Mouse (Mus musculus): ENCODE measurements at regions not wholly inside any gene's neighbourhood (a gene's known extent, or its start where the extent isn't known, plus 50 kb on each side); places are given as distances from the start of the nearest gene placed in this dataset.
A peak's percentile ranks its signal among the peaks of the same experiment; 100 is the strongest.

GRCm38 (mm10) chr7:133469106-133469505, 132.9 kb downstream of the Tex36 start:
- 56% methylated on average over 3 of the region's 3 CpGs for WGBS
- no peak overlapping the region for H3K9ac ChIP-seq
- no peak for ATAC-seq (replicated peaks; ENCODE audit: insufficient number of reproducible peaks, insufficient read depth, low FRiP score, low read depth)

GRCm38 (mm10) chr7:133468346-133468745, 133.6 kb downstream of the Tex36 start:
- ATAC-seq (replicated peaks; ENCODE audit: insufficient number of reproducible peaks, insufficient read depth, low FRiP score, low read depth), result no peak
- H3K27ac ChIP-seq, result no peak overlapping the region

More at GRCm38 (mm10) chr7:133469106-133469505, 132.9 kb downstream of the Tex36 start:
- no peak overlapping the region for H3K27ac ChIP-seq
- no peaks in the 10 kb centered on the region for H3K36me3 ChIP-seq
- no peak overlapping the region for H3K4me2 ChIP-seq
- peaks cover 6% of the 10 kb centered on the region; the same call in 1 of the 2 replicates for H3K4me1 ChIP-seq (replicated peaks)
- no peaks in the 10 kb centered on the region for H3K9me3 ChIP-seq (replicated peaks)
- H3K4me3 ChIP-seq, result no peak overlapping the region
- H3K27me3 ChIP-seq, result no peaks in the 10 kb centered on the region

GRCm38 (mm10) chr7:133467579-133467978, 134.4 kb downstream of the Tex36 start:
- Histone ChIP-seq H3K27ac (no peak overlapping the region), H3K36me3 (no peaks in the 10 kb centered on the region), H3K27me3 (no peaks in the 10 kb centered on the region), H3K9ac (no peak overlapping the region), H3K9me3 (replicated peaks) (no peaks in the 10 kb centered on the region), H3K4me1 (replicated peaks) (peaks cover 6% of the 10 kb centered on the region; the same call in 1 of the 2 replicates), H3K4me3 (no peak overlapping the region), H3K4me2 (no peak overlapping the region)
- WGBS, result 96% methylated on average over 3 of the region's 3 CpGs
- no peak for ATAC-seq (replicated peaks; ENCODE audit: insufficient number of reproducible peaks, insufficient read depth, low FRiP score, low read depth)

More at GRCm38 (mm10) chr7:133468346-133468745, 133.6 kb downstream of the Tex36 start:
- no peak overlapping the region for H3K4me2 ChIP-seq
- 33% methylated on average over 3 of the region's 3 CpGs for WGBS
- H3K4me1 ChIP-seq (replicated peaks), result peaks cover 6% of the 10 kb centered on the region; the same call in 1 of the 2 replicates
- H3K9ac ChIP-seq, result no peak overlapping the region
- H3K9me3 ChIP-seq (replicated peaks), result no peaks in the 10 kb centered on the region
- no peaks in the 10 kb centered on the region for H3K36me3 ChIP-seq
- H3K27me3 ChIP-seq, result no peaks in the 10 kb centered on the region
- H3K4me3 ChIP-seq, result no peak overlapping the region

GRCm38 (mm10) chr7:133459306-133459705, 142.7 kb downstream of the Tex36 start:
- Histone ChIP-seq H3K4me2 (no peak overlapping the region), H3K9me3 (replicated peaks) (no peaks in the 10 kb centered on the region), H3K27ac (no peak overlapping the region), H3K36me3 (no peaks in the 10 kb centered on the region), H3K9ac (no peak overlapping the region), H3K27me3 (no peaks in the 10 kb centered on the region), H3K4me1 (replicated peaks) (peaks cover 7% of the 10 kb centered on the region; the same call in 1 of the 2 replicates), H3K4me3 (no peak overlapping the region)
- 72% methylated on average over 5 of the region's 7 CpGs for WGBS
- ATAC-seq (replicated peaks; ENCODE audit: insufficient number of reproducible peaks, insufficient read depth, low FRiP score, low read depth), result no peak

GRCm38 (mm10) chr7:133457436-133458324, 144.3 kb downstream of the Tex36 start:
- ATAC-seq (replicated peaks; ENCODE audit: insufficient number of reproducible peaks, insufficient read depth, low FRiP score, low read depth), result 0 out of 2 replicates have a peak, but pooled peaks have one; percentile 39
- Histone ChIP-seq H3K4me3 (no peak overlapping the region), H3K4me1 (replicated peaks) (peaks cover 7% of the 10 kb centered on the region; the same call in 1 of the 2 replicates), H3K27ac (peak overlapping the region; percentile 67), H3K9ac (no peak overlapping the region), H3K4me2 (no peak overlapping the region), H3K27me3 (no peaks in the 10 kb centered on the region), H3K36me3 (no peaks in the 10 kb centered on the region), H3K9me3 (replicated peaks) (no peaks in the 10 kb centered on the region)
- 47% methylated on average over 16 of the region's 16 CpGs for WGBS

GRCm38 (mm10) chr7:133450246-133450645, 151.7 kb downstream of the Tex36 start:
- Histone ChIP-seq H3K27me3 (no peaks in the 10 kb centered on the region), H3K9me3 (replicated peaks) (no peaks in the 10 kb centered on the region), H3K4me2 (no peak overlapping the region), H3K36me3 (no peaks in the 10 kb centered on the region), H3K27ac (no peak overlapping the region), H3K4me3 (no peak overlapping the region), H3K4me1 (replicated peaks) (no peaks in the 10 kb centered on the region), H3K9ac (no peak overlapping the region)
- WGBS, result 74% methylated on average over 7 of the region's 7 CpGs
- no peak for ATAC-seq (replicated peaks; ENCODE audit: insufficient number of reproducible peaks, insufficient read depth, low FRiP score, low read depth)

GRCm38 (mm10) chr7:133447079-133447478, 154.9 kb downstream of the Tex36 start:
- Histone ChIP-seq H3K4me1 (replicated peaks) (no peaks in the 10 kb centered on the region), H3K9me3 (replicated peaks) (no peaks in the 10 kb centered on the region), H3K27me3 (no peaks in the 10 kb centered on the region), H3K4me3 (no peak overlapping the region), H3K27ac (no peak overlapping the region), H3K36me3 (no peaks in the 10 kb centered on the region), H3K4me2 (no peak overlapping the region), H3K9ac (no peak overlapping the region)
- no peak for ATAC-seq (replicated peaks; ENCODE audit: insufficient number of reproducible peaks, insufficient read depth, low FRiP score, low read depth)
- 27% methylated on average over 2 of the region's 2 CpGs for WGBS

- 40% methylated on average over 4 of the region's 4 CpGs for WGBS
- no peaks in the 10 kb centered on the region for H3K4me1 ChIP-seq (replicated peaks)
These were observed 160.3 kb downstream of the Tex36 start for GRCm38 (mm10) chr7:133441661-133442060.

GRCm38 (mm10) chr7:133441169-133441568, 160.8 kb downstream of the Tex36 start:
- H3K4me3 ChIP-seq, result no peak overlapping the region
- H3K27ac ChIP-seq, result no peak overlapping the region
- no peak overlapping the region for H3K4me2 ChIP-seq
- no peaks in the 10 kb centered on the region for H3K36me3 ChIP-seq
- H3K27me3 ChIP-seq, result no peaks in the 10 kb centered on the region
- no peak overlapping the region for H3K9ac ChIP-seq
- 63% methylated on average over 6 of the region's 6 CpGs for WGBS
- ATAC-seq (replicated peaks; ENCODE audit: insufficient number of reproducible peaks, insufficient read depth, low FRiP score, low read depth), result no peak
- H3K9me3 ChIP-seq (replicated peaks), result no peaks in the 10 kb centered on the region
- H3K4me1 ChIP-seq (replicated peaks), result no peaks in the 10 kb centered on the region

More at GRCm38 (mm10) chr7:133441661-133442060, 160.3 kb downstream of the Tex36 start:
- Histone ChIP-seq H3K36me3 (no peaks in the 10 kb centered on the region), H3K4me3 (no peak overlapping the region), H3K27ac (no peak overlapping the region), H3K9ac (no peak overlapping the region), H3K27me3 (no peaks in the 10 kb centered on the region), H3K9me3 (replicated peaks) (no peaks in the 10 kb centered on the region), H3K4me2 (no peak overlapping the region)
- ATAC-seq (replicated peaks; ENCODE audit: insufficient number of reproducible peaks, insufficient read depth, low FRiP score, low read depth), result no peak

- Histone ChIP-seq H3K9me3 (replicated peaks) (no peaks in the 10 kb centered on the region), H3K36me3 (no peaks in the 10 kb centered on the region), H3K9ac (no peak overlapping the region), H3K27ac (no peak overlapping the region), H3K4me2 (no peak overlapping the region), H3K4me1 (replicated peaks) (no peaks in the 10 kb centered on the region), H3K4me3 (no peak overlapping the region), H3K27me3 (no peaks in the 10 kb centered on the region)
- 61% methylated on average over 12 of the region's 12 CpGs for WGBS
- no peak for ATAC-seq (replicated peaks; ENCODE audit: insufficient number of reproducible peaks, insufficient read depth, low FRiP score, low read depth)
These were observed 161.2 kb downstream of the Tex36 start for GRCm38 (mm10) chr7:133440711-133441110.

- Histone ChIP-seq H3K36me3 (no peaks in the 10 kb centered on the region), H3K4me2 (no peak overlapping the region), H3K9me3 (replicated peaks) (no peaks in the 10 kb centered on the region), H3K27ac (no peak overlapping the region), H3K4me1 (replicated peaks) (no peaks in the 10 kb centered on the region), H3K9ac (no peak overlapping the region), H3K4me3 (no peak overlapping the region), H3K27me3 (no peaks in the 10 kb centered on the region)
- no peak for ATAC-seq (replicated peaks; ENCODE audit: insufficient number of reproducible peaks, insufficient read depth, low FRiP score, low read depth)
- WGBS, result 84% methylated on average over 6 of the region's 6 CpGs
These were observed 161.9 kb downstream of the Tex36 start for GRCm38 (mm10) chr7:133440086-133440485.

GRCm38 (mm10) chr7:133438631-133439030, 163.3 kb downstream of the Tex36 start:
- no peaks in the 10 kb centered on the region for H3K27me3 ChIP-seq
- H3K9ac ChIP-seq, result no peak overlapping the region
- ATAC-seq (replicated peaks; ENCODE audit: insufficient number of reproducible peaks, insufficient read depth, low FRiP score, low read depth), result no peak
- 58% methylated on average over 6 of the region's 6 CpGs for WGBS
- H3K4me2 ChIP-seq, result no peak overlapping the region
- no peaks in the 10 kb centered on the region for H3K9me3 ChIP-seq (replicated peaks)
- no peak overlapping the region for H3K27ac ChIP-seq
- H3K36me3 ChIP-seq, result no peaks in the 10 kb centered on the region
- no peaks in the 10 kb centered on the region for H3K4me1 ChIP-seq (replicated peaks)
- no peak overlapping the region for H3K4me3 ChIP-seq

All from heart, embryonic 15.5 days (tissue).